Mouse (Mus musculus) liver, embryonic 15.5 days (tissue): ENCODE results near the gene Olfr20. TPM values are rescaled to one million over a fixed set of nuclear protein-coding genes. Genes with fewer than 3 reads are reported as not detected.

Source experiments
- ATAC-seq: fragments of 200-750 bp; cut with Nextera tagmentation; 2 replicates; pipeline ENCODE4 v1.8.0; 2017; ENCODE audit warnings: moderate number of reproducible peaks, mild to moderate bottlenecking, moderate library complexity; ENCODE audit not compliant: insufficient read depth
- H3K27ac ChIP-seq: fragments of 300-500 bp; sonication (generic); replicated peaks from 2 replicates; pipeline ENCODE4 v1.5.1; 2015; ENCODE audit warnings: mild to moderate bottlenecking, inconsistent platforms
- H3K27me3 ChIP-seq: fragments of 300-500 bp; sonication (generic); 2 replicates; pipeline ENCODE4 v1.6.1; 2015; ENCODE audit warnings: mild to moderate bottlenecking, inconsistent platforms
- H3K36me3 ChIP-seq: fragments of 300-500 bp; sonication (generic); replicated peaks from 2 replicates; pipeline ENCODE4 v1.6.1; 2015; ENCODE audit warnings: moderate library complexity, mild to moderate bottlenecking, inconsistent platforms
- H3K4me1 ChIP-seq: fragments of 300-500 bp; sonication (generic); replicated peaks from 2 replicates; pipeline ENCODE4 v1.6.1; 2015; ENCODE audit warnings: inconsistent platforms
- H3K4me2 ChIP-seq: fragments of 300-500 bp; sonication (generic); 2 replicates; pipeline ENCODE4 v1.6.1; 2015; ENCODE audit warnings: moderate library complexity, mild to moderate bottlenecking, inconsistent platforms
- H3K4me3 ChIP-seq: fragments of 300-500 bp; sonication (generic); replicated peaks from 2 replicates; pipeline ENCODE4 v1.5.1; 2015; ENCODE audit warnings: mild to moderate bottlenecking, inconsistent platforms
- H3K9ac ChIP-seq: fragments of 300-500 bp; sonication (generic); 2 replicates; pipeline ENCODE4 v1.6.1; 2015; ENCODE audit warnings: moderate library complexity, mild to moderate bottlenecking, inconsistent platforms
- H3K9me3 ChIP-seq: fragments of 300-500 bp; sonication (generic); replicated peaks from 2 replicates; pipeline ENCODE4 v1.6.1; 2016; ENCODE audit warnings: inconsistent platforms
- WGBS: fragments of 180-500 bp; shearing (Covaris S2); methylation state at CpG from one replicate; pipeline ENCODE4 v1.1.7; 2015; ENCODE audit warnings: mixed read lengths; ENCODE audit not compliant: insufficient replicate concordance; 5-methylcytosine and 5-hydroxymethylcytosine counted together
- polyA plus RNA-seq: library from polyadenylated mRNA; unstranded; fragments of >200 nt; fragmentation: Nextera tagmentation; extraction: Ambion mirVana; gene quantifications from 2 replicates; pipeline ENCODE4 v1.2.1, GENCODE M21; 2015

Gene Olfr20
- polyA plus RNA-seq, 1 experiment from 2014 or later: not detected

GRCm38 (mm10) chr11:73370946-73371345, 20.4 kb downstream of the Olfr20 start, which contains the start of gene Olfr376:
Olfr376 (plus strand) TSS chr11:73371246.
- Histone ChIP-seq H3K9ac (no peak within 1 kb of the TSS), H3K4me1 (no peaks in the 10 kb centered on the region), H3K27me3 (no peaks in the 10 kb centered on the region), H3K4me2 (no peak within 1 kb of the TSS), H3K4me3 (no peak within 1 kb of the TSS), H3K27ac (no peak within 1 kb of the TSS), H3K9me3 (no peaks in the 10 kb centered on the region), H3K36me3 (no peaks in the 10 kb centered on the region)
- WGBS: 74% methylated on average over 2 of the region's 2 CpGs
- ATAC-seq: no peak

- WGBS: 42% methylated on average over 4 of the region's 4 CpGs
- H3K4me3 ChIP-seq: no peak overlapping the region
- no peak overlapping the region for H3K9ac ChIP-seq
- H3K4me2 ChIP-seq: no peak overlapping the region
- no peaks in the 10 kb centered on the region for H3K27me3 ChIP-seq
- no peaks in the 10 kb centered on the region for H3K4me1 ChIP-seq
- H3K36me3 ChIP-seq: no peaks in the 10 kb centered on the region
- ATAC-seq: no peak
- H3K9me3 ChIP-seq: no peaks in the 10 kb centered on the region
- no peak overlapping the region for H3K27ac ChIP-seq
These were observed 44.8 kb downstream of the Olfr20 start for GRCm38 (mm10) chr11:73395374-73395773.

GRCm38 (mm10) chr11:73399514-73399913, 48.9 kb downstream of the Olfr20 start, which contains the start of gene Olfr1:
Olfr1 (minus strand) TSS chr11:73399614.
- no peaks in the 10 kb centered on the region for H3K4me1 ChIP-seq
- no peak within 1 kb of the TSS for H3K4me3 ChIP-seq
- H3K4me2 ChIP-seq: no peak within 1 kb of the TSS
- no peaks in the 10 kb centered on the region for H3K27me3 ChIP-seq
- no peaks in the 10 kb centered on the region for H3K9me3 ChIP-seq
- no peak for ATAC-seq
- H3K27ac ChIP-seq: no peak within 1 kb of the TSS
- H3K36me3 ChIP-seq: no peaks in the 10 kb centered on the region
- H3K9ac ChIP-seq: no peak within 1 kb of the TSS

Other genes with a start within 250 kb of the Olfr20 start
- 11.8 and 12.8 TPM in 2 replicates for gene Haspin, start 212.5 kb upstream of the Olfr20 start, polyA plus RNA-seq
- gene P2rx5, start 190.4 kb upstream of the Olfr20 start, polyA plus RNA-seq: 0.15 and 0.20 TPM in 2 replicates
- 73.0 and 73.6 TPM in 2 replicates for gene Emc6, start 173.7 kb upstream of the Olfr20 start, polyA plus RNA-seq
- gene Tax1bp3, start 173.7 kb upstream of the Olfr20 start, polyA plus RNA-seq: 29.6 and 32.7 TPM in 2 replicates
- gene Ctns, start 151.7 kb upstream of the Olfr20 start, polyA plus RNA-seq: 7.1 and 7.8 TPM in 2 replicates
- 2.8 and 3.0 TPM in 2 replicates for gene Shpk, start 151.3 kb upstream of the Olfr20 start, polyA plus RNA-seq
- gene Trpv1, start 116.5 kb upstream of the Olfr20 start, polyA plus RNA-seq: 0.23 and 0.35 TPM in 2 replicates
- gene Trpv3, start 83.4 kb upstream of the Olfr20 start, polyA plus RNA-seq: 0.02 TPM in 2 replicates
- gene Aspa, start 21.2 kb upstream of the Olfr20 start, polyA plus RNA-seq: 2.6 and 3.5 TPM in 2 replicates
- gene Gm49340, start 21.0 kb upstream of the Olfr20 start, polyA plus RNA-seq: 0.13 TPM in 1 of 2 replicates, not detected in the other
- gene Spata22, start 21.0 kb upstream of the Olfr20 start, polyA plus RNA-seq: 2.5 and 2.8 TPM in 2 replicates
- not detected in 2 replicates for gene Olfr376, start 20.5 kb downstream of the Olfr20 start, polyA plus RNA-seq
- not detected in 2 replicates for gene Olfr1, start 48.8 kb downstream of the Olfr20 start, polyA plus RNA-seq
- not detected in 2 replicates for gene Olfr378, start 77.7 kb downstream of the Olfr20 start, polyA plus RNA-seq
- not detected in 2 replicates for gene Olfr380, start 106.7 kb downstream of the Olfr20 start, polyA plus RNA-seq
- not detected in 2 replicates for gene Olfr381, start 140.8 kb downstream of the Olfr20 start, polyA plus RNA-seq
- gene Olfr382, start 166.4 kb downstream of the Olfr20 start, polyA plus RNA-seq: not detected in 2 replicates
- not detected in 2 replicates for gene Olfr385, start 242.2 kb downstream of the Olfr20 start, polyA plus RNA-seq
- gene Olfr384, start 247.8 kb downstream of the Olfr20 start, polyA plus RNA-seq: not detected in 2 replicates